Mouse (Mus musculus) retina, postnatal 1 day (tissue): ENCODE data around the gene D130043K22Rik.

Experiments
- DNase-seq: peaks from one replicate; pipeline ENCODE4 v3.0.0-alpha.2; 2012

The D130043K22Rik gene

DNA sequence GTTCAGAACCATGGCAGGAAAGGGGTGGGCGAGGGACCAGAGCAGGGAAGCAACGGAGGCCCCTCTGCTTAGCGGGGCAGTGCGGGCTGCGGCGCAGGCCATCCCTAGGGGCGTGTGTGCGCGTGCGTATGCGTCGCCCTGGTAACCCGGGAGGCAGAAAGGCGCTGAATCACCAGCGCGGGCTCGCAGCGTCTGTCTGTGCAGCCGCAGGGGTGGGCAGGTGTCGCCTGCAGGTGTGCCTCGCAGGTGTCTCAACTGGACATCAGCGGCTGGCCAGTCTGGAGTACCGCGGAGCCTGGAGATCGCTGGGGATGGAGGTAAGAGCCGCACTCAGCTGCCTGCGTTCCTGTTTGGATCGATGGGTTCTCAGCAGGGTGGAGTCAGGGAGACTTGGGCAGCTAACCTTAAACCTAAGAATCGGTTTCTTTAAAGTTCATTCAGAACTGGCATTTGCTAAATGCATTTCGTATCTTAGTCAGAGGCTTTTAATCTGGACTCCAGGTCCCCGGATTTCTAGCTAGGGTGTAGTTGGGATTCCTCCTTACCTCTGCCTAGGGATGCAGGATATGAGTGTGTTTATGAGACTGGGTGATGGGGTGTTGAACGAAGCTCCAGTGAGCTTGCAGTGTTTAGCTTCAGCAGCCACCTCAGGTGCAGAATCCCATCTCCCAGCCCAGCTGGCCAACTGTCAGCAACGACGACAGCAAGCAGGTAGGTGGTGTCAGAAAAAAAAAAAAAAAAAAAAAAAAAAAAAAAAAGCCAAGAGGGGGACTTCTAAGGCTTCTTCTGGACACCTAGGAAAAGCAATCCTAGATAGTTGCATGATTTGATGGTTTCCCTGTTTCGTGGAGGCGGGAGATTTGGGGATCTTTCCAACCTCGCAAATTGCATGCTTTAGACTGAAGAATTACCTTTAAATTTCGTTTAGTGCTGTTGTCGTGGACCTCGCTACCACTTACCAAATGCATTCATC, at the start of gene D130043K22Rik:
Gene D130043K22Rik, plus strand, starts transcription at position 153 of the 973 bp plus-strand sequence.
- DNase-seq, result peak; percentile 76

DNA sequence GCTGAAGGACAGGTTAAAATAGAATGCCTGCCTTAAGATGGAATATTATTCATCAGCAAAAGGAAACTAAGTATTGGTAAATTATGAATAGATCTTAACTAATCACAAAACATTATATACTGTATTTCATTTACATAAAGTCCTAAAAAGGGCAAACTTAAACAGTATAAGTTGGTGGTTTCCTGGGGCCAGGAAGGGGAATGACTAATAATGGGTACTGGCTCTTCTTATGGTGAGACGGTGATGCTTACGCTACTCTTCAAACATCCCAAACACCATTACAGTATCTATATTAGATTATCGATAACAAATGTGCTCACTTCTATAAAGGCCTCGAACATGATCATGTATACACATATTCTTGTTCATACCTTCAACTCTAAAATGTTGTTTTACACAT, 46.2 kb upstream of the D130043K22Rik start:
- DNase-seq, result no peak

DNA sequence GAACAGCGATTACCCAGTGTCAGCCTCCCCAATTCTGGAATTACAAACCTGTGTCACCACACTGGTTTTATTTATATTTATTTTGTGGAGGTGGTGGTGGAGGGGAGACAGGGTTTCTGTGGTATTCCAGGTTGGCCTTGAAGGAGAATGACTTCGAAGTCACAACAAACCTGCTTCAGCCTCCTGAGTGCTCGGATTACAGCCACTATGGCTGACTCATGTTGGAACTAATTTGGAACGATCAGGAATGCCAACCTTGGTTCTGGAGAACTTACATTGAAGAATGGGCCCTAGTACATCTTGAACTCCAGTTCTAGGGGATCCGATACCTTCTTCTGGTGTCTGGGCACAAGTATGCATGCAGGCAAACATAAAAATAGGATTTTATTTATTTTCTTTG, 45.6 kb upstream of the D130043K22Rik start:
- no peak for DNase-seq

DNA sequence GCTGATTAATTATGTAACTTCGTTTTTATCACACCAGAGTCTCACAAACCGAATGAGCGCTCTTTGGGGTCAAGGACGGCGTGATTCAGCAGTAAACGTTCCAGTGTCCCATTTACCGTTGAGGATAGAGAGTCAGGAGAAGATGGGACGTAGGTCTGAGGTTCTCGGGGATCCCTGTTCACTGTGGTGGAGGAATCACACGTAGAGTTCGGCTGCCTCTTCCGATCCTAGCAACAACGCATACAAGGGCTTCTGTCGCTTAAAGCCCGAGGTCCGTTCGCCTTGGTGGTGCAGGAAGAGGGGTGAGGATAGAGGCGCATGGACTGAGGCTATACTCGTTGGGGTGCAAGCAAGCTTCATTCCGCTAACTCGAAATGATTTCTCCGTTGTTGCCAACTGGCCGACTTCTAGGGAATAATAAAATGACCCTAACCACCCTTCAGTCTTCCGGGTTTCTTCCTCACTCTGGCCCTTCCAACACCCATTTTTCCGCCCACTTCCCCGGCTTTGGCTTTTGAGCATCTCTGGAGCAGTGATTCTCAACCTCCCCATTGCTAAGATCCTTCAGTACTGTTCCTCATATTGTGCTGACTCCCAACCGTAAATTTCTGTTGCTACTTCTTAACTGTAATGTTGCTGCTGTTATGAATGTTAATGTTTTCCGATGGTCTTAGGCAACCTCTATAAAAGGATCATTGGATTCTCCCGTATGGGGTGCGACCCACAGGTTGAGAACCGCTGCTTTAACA, 44.8 kb upstream of the D130043K22Rik start:
- DNase-seq, result peak; percentile 59

DNA sequence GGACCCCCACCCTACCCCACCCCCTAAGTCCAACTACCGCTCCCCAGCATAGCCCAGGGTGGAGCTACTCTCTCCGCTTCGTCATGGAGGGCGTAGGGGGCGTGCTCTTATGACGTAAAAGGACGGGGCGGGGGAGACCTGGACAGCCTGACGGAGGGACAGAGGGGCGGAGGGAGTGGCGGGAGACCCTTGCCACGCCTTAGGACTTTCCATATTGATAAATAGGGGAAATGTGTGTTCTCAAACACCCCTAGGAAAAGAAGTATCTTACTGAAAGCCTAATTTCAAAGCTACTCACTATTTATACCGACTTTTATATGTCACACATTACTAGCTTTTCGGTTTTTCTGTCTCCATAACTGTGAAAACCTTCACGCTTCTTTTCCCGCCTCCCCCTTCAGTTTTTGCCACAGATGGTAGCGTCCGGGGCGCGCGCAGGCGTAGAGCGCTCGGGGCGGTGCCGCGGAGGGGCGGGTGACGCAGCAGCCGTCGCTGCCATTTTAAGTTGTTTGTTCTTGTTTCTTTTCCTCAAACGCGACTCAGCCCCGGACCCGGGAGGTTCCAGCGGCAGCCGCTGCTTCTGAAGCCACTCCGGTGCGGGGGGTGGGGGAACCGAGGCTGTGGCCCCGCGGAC, 44.1 kb upstream of the D130043K22Rik start:
- DNase-seq, result peak; percentile 98

DNA sequence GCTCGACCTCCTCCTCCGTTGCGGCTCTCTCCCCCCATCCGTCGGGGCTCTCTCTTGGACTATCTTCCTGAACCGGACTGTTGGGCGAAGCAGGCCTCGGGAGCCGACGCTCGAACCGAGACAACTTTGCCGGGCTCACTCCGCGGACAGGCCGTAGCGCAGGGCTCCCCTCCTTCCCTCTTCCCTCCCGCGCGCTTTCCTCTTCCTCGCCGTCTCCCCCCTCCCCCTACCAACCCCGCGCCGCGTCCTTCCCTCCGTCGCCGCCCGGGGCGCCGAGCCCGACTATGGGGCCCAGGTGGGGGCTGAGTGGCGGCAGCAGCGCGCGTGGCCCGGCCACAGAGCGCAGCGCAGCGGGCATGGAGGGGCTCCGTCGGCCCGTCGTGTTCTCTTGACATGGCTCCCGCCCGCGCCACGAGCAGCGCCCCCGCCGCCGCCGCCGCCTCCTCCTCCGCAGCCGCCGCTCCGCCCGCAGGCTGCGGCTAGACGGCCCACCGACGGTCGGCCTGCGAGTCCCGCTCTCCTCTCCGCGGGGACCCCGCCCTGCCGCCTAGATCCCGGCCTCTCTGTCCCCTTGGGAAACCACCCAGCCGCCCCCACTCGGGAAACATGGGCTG, 43.5 kb upstream of the D130043K22Rik start, which contains the start of gene BC005537:
Gene BC005537, plus strand, starts transcription at position 350 of the 614 bp plus-strand sequence.
- DNase-seq, result no peak

DNA sequence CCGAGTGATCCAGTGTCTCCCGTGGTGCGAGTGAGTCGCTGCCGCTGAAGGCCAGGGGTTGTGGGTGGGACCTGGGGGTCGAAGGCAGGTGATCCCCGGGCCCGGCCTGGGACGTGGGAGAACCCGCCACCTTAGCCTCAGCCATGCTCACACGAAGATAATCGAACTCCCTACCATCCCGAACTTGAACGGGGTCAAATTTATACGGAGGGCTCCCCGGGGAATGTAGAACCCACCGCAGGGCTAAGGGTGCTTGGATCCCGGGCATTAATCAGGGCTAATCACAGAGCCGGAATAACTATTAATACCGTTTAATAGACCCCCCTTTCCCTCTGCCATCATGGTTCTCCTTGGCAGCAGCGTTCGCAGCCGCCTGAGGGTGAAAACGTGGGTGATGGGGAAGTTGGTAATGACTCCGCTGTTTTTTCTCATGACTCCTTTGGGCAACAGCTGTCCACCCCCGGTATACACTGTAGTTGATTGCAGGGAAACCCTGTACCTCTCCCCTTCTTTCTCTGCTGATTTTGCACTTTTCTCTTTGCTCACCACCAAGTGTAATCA, 42.7 kb upstream of the D130043K22Rik start:
- DNase-seq, result peak; percentile 53

DNA sequence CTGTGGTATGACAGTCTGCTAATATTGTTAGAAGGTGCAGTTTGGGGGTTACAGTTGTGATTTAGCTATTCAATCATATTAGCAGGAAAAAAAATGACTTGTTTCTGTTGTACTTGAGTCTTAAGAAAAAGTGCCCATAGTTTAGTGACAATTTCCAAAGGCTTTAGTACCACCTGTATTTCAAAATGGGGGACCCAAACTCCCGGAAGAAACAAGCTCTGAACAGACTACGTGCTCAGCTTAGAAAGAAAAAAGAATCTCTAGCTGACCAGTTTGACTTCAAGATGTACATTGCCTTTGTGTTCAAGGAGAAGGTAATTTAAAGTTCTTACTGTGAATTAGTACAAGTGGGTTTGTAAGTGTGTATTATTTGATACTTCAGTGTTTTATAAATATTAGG, 41.7 kb upstream of the D130043K22Rik start:
- DNase-seq, result no peak

DNA sequence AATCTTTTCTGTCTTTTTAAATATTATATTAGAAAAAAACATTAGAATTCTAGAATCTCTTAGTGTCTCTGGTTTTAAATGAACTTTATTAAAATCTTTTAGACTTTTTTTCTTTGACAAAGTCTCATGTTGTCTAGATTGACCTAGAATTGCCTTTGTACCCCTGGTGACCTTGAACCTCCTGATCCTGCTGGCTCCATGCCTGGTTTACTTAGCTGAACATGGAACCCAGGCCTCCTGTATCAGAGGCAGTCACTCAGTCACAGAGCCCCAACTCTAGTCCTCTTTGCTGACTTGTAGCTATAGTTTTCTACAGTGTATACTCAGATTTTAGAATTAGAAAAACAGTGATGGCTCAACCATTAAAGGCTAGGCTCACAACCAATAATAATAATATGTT, 38.9 kb upstream of the D130043K22Rik start:
- DNase-seq, result no peak

DNA sequence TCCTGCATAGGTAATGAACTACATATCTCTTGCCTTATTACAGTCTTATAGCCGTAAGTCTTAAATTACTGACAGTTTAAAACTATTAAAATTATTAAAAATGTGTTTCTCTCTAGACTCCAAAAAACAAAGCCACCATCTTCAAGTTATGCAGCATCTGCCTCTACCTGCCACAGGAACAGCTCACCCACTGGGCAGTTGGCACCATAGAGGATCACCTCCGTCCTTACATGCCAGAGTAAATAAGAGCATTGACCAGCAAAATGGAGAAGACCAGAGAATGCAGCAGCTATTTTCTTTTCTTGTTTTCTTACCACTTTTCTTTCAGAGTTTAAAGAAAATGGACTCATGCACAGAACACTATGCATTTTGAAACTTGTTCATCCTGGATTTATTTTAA, 32.4 kb upstream of the D130043K22Rik start:
- DNase-seq, result no peak

DNA sequence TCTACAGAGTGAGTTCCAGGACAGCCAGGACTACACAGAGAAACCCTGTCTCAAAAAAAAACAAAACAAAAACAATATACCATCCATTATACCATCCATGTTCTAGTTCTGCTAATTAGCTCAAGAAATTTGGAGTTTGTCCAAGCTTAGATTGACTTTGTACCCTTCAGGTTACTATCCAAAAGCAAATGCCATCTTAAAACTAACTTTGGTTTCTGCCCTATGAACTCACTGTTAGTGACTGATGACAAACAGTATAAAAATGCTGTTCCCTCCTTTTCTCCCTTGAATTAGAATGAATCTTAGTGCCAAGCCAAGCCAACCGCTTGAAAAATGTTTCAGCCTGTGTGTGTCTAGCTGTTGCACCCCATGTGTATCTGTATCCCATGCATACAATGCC, 30.3 kb upstream of the D130043K22Rik start:
- DNase-seq, result no peak

DNA sequence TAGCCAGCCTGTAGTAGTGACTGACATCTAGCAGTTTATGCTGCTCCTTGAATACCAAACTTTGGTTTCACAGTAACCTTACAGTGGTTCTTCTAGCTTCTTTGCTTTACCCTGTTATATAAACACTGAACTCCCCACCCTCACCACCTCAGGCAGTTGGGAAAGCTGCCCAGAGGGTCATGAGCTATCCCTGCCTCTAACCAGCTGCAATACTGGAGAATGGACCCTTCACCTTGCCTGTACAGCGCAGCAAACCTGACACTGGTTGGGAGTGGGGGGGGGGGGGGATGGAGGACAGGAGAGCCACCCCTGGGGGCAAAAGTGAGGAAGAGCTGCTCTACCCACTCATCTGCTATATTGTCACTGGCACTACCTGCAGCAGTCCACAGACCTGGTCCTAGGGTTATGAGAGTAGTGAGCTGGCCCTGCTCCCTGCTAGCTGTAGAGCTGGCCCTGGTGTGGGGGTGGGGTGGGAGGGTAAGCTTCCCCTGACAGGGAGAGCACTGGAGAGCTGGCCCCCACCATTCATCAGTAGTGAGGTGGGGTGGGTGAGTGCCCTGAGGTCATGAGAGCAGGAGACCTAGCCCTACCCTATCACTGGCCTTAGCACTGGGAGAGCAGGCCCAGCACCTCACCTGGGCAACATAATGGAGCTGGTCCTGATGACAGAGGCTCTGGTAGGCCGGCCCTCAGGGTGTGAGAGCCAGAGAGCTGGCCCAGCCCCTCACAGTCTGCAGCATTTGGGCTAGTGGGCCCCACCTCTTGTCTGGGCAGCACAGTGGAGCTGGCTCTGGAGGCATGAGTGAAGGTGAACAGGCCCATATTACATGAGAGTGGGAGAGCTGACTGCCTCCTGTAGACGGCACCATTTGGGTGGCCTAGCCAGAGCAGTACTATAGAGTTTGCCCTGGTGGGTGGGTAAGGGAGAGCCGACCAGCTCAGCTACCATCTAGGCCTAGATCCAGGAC, 28.5 kb upstream of the D130043K22Rik start:
- peak; percentile 6 for DNase-seq

DNA sequence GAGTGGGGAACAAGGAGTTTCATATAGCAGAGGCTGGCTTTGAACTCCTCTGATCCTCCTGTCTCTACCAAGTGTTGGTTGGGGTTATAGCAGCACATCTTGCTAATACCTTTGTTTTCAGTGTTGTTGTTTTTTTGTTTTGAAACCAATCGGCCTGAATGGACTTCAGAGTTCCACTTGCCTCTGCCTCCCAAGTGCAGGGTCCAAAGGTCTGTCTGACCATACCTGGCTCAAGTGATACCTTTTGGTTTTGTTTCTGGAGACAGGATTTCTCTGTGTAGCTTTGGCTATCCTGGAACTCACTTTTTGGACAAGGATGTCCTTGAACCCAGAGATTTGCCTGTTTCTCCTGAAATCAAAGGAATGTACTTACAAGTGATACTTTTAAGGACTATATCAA, 25.0 kb upstream of the D130043K22Rik start:
- no peak for DNase-seq

DNA sequence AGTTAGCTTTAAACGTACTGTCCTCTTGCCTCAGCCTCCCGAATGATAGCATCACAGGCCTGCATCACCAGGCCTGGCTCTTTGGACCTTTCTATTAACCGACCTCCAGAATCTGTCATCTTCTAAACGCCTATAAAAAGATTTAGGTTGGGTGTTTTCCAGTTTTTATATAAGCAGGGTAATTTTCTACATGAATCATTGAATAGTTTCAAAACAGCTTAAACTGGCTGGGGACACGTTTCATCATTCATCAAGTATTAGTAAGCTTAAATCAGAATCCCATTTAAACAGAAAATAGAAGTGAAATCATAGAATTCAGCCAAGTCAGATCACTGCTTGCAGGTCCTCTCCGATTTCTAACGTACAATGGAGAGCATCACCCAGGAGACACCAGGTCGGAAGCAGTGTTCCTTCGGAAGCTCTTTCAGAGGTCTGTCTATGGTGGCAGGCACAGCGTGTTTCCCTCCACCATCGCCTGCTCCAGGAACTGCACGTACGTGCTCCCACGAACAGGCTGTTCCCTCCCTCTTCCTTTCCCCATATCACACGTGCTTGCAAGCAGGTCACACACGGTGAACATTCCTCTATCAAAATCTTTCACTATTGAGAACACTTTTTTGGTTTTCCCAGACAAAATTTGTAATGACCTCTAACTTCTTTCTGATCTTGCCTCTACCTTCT, 22.1 kb upstream of the D130043K22Rik start:
- no peak for DNase-seq

DNA sequence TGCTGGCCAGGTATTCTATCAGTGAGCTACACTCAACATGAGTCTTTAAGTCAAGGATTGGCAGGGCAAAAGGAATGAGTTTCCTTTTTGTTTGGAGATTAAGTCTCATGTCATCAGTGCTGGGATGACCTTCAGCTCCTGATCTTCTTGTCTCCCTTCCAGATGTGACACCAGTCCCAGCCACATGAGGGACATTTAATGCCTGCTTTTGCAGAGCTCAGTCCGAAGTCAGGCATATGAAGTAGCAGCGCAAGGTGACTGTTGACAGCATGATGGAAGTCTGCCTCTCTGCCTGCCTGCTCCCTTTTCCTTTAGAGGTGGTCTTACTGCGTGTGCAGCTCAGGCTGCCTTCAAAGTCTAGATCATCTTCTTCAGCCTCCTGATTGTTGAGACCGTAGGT, 20.3 kb upstream of the D130043K22Rik start:
- DNase-seq, result no peak

DNA sequence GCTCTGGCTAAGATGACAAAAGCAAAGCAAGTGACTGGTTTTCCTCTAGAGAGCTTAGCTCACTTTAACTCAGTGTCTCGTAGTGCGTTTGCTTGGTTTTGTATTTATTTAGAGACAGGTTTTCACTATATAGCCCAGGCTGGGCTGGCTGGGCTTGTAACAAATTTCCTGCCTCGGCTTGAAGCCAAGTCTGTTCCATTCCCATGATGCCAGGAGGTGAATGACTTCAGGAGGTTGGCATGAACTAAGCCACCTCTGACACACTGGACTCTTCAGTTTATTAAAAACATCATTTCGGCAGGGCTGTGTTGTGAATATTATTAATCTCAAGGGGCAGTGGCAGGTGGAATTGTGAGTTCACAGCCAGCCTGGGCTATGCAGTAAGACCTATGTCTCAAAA, 19.3 kb upstream of the D130043K22Rik start:
- DNase-seq, result no peak

DNA sequence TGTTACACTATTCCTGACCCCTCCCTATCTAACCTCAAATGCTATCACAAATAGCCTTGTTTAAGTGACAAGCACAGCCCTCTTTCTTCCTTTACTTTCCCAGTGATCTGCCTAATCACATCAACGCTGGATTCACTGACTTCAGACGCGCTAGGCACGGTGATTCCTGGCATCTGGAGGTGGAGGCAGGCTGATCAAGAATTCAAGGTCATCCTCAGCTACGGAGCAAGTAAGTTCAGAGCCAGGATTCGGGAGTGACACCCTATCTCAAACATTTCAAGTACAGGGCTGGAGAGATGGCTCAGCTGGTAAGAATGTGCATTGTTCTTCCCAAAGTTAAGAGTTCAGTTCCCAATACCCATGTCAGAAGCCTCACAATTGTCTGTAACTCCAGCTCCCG, 18.8 kb upstream of the D130043K22Rik start:
- no peak for DNase-seq

DNA sequence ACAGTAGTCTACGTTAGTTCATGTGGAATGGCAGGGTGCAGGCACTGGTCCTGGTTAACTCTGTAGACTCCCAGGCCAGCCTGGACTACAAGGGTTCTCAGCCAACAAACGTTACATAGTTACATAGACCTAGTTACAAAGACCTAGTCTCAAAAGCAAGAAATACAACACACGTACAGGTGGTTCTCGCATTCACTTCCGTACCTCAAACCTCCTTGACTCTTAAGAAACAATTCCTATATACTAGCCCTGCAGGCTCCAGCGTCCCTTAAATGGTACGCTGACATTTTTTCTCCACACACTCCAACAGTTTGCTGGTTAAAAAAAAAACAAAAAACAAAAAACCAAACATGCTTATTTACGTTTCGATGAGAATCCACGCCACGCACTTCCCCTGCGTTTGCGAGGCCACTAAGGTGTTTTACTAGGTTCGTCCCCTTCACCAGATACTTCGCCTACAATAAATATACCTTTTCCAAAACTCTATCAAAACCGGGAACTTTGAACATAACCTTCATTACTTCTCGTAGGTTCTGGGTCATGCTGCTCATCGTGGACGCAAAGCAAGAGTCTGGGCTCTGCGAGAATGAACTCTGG, 14.1 kb upstream of the D130043K22Rik start:
- DNase-seq, result no peak

DNA sequence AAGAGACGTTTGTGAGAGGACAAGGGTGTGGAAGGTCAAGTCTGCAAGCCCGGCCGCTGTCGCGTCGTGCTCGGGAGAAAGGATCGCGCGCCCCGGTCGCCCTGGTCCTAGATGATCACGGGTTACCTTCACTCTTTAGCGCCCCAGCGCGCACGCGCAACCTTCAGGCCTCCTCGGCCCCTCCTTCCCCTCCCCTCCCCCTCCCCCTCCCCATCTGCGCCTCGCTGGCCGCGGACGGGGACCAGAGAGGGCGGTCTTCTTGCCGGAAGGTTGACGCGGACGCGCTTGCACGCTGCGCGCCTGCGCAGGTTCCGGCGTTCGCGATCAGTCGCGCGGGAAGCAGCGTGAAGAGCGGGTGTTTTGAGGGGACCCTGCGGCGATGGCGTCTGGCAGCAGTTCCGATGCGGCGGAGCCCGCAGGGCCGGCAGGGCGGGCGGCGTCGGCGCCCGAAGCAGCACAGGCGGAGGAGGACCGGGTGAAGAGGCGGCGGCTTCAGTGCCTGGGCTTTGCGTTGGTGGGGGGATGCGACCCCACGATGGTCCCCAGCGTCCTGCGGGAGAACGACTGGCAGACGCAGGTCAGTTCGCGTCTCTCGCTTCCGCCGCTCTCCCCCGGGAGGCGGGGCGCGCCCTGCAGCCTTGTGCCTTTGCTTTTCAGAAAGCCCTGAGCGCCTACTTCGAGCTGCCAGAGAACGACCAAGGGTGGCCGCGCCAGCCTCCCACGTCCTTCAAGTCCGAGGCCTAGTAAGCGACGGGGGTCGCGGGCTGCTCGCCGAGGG, 13.4 kb upstream of the D130043K22Rik start, which contains the start of the genes Acot13 and Tdp2:
Gene Acot13, minus strand, starts transcription at position 188 of the 778 bp plus-strand sequence.
Gene Tdp2, plus strand, starts transcription at position 327 of the 778 bp plus-strand sequence.
- DNase-seq, result peak; percentile 98
